Mouse (Mus musculus): ENCODE data around the gene Gk2. TPM values are rescaled to one million over a fixed set of nuclear protein-coding genes. Genes with fewer than 3 reads are reported as not detected.

Gene Gk2
- polyA plus RNA-seq, 1 experiment from 2014 or later, result not detected

DNA sequence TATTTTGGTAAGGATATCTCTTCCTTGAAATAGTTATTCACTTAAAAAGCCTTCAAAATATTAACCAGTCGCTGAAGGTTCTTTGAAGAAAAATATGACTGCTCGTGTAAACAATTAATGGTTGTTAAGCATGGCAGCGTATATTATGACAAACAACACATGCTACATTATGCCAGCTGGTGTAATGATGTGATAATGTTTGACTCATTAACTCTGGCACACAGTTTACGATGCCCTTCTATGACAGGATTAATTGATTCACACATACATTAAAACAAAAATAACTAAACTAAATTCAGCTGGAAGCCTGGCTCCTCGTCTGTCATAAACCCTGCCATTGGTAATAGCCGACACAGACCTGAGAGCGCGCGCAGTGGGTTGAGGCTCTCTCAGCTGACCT is 26.8 kb downstream of the Gk2 start:
- no peaks in the 10 kb centered on the region for H3K36me3 ChIP-seq
- no peak for ATAC-seq (ENCODE audit: low FRiP score)
- no peak overlapping the region for H3K9ac ChIP-seq
- no peak overlapping the region for H3K27ac ChIP-seq
- H3K4me2 ChIP-seq, result no peak overlapping the region
- no peaks in the 10 kb centered on the region for H3K9me3 ChIP-seq
- no peaks in the 10 kb centered on the region for H3K27me3 ChIP-seq
- WGBS, result 59% methylated on average over 9 of the region's 9 CpGs
- H3K4me1 ChIP-seq (replicated peaks), result no peaks in the 10 kb centered on the region
- no peak overlapping the region for H3K4me3 ChIP-seq

DNA sequence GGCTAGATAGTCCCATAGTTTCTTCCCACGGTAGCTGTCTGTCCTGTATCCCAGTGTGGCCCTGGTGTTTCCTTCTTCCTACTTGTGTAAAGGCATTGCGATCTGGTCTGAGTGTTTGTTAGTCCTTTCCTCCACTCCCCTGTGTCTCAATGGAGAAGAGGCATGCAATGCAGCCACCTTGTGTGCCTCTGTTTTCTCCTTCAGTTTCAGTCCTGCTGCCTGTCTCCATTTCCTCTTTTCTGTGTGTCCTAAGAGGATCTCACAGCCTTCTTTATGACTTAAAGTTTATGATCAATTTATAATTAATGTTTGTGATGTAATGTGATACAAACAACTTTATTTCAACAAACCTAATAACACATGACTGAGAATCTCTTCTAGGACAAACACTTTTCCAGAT is 35.2 kb downstream of the Gk2 start:
- Histone ChIP-seq H3K9ac (no peak overlapping the region), H3K4me1 (replicated peaks) (no peaks in the 10 kb centered on the region), H3K9me3 (no peaks in the 10 kb centered on the region), H3K4me2 (no peak overlapping the region), H3K36me3 (no peaks in the 10 kb centered on the region), H3K4me3 (no peak overlapping the region), H3K27me3 (no peaks in the 10 kb centered on the region), H3K27ac (no peak overlapping the region)
- no peak for ATAC-seq (ENCODE audit: low FRiP score)
- WGBS, result 89% methylated on average over 2 of the region's 2 CpGs

DNA sequence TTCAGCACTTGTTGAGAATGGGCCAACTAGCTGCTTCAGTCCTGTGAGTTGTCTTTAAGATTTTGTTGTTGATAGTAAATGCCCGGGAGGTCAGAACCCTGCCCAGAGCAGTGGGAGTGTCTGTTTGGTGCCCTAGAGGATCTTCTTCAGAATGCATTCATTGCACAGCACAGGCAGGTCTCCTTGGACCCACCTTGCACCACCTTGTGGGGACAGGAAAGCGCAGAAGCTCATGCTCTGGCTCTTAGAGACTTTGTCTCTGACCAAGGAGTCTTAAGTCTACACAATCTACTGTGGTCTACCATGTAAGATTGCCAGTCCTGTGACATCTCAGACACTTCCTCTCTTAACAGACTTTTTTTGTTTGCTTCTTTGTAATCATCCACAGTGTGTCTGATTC is 39.6 kb downstream of the Gk2 start:
- H3K9me3 ChIP-seq, result no peaks in the 10 kb centered on the region
- no peak overlapping the region for H3K27ac ChIP-seq
- H3K4me2 ChIP-seq, result no peak overlapping the region
- no peaks in the 10 kb centered on the region for H3K27me3 ChIP-seq
- no peak overlapping the region for H3K9ac ChIP-seq
- H3K4me3 ChIP-seq, result no peak overlapping the region
- H3K36me3 ChIP-seq, result no peaks in the 10 kb centered on the region
- WGBS, result 80% methylated on average over 2 of the region's 2 CpGs
- ATAC-seq (ENCODE audit: low FRiP score), result no peak
- H3K4me1 ChIP-seq (replicated peaks), result peaks cover 5% of the 10 kb centered on the region; the same call in 1 of the 2 replicates

DNA sequence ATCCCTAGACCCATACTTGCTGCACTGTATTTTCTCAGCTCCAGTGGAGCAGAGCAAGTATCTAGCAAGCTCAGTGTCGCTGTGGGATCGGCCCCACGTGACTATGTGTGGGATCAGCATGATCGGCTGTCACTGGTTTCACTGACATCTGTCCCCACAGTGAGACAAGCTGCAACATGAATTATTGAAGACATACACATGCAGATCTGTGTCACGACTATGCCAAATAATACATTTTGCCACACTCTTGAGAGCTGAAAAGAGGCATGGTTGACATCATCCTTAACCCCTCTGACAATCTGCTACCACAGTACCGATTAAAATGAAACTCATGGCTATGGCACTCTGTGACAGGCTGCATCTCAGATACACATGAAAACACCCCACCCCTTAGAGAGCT is 41.0 kb downstream of the Gk2 start:
- H3K27me3 ChIP-seq, result no peaks in the 10 kb centered on the region
- no peak overlapping the region for H3K9ac ChIP-seq
- H3K4me2 ChIP-seq, result no peak overlapping the region
- H3K4me1 ChIP-seq (replicated peaks), result peaks cover 5% of the 10 kb centered on the region; the same call in 1 of the 2 replicates
- no peaks in the 10 kb centered on the region for H3K36me3 ChIP-seq
- peak; percentile 78 for ATAC-seq (ENCODE audit: low FRiP score)
- WGBS, result 53% methylated on average over 6 of the region's 6 CpGs
- H3K27ac ChIP-seq, result no peak overlapping the region
- no peaks in the 10 kb centered on the region for H3K9me3 ChIP-seq
- no peak overlapping the region for H3K4me3 ChIP-seq

DNA sequence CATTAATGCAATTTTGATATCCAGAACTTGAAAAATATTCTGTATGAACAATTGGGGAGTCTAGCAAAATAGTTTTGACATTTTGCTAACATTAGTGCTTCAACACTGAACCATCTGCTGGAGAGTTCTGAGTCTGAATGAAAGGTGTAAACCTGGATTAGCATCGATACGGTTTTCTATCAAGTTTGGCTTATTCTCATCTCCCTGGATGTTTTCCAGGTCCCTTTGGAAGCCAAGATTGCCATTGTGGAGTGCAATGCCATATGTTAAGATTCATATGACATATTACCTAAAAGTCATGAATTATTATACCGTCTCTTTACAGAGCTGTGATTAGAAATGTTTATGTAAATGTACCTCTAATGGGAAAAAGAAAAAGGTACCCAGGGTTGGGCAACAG is 43.1 kb downstream of the Gk2 start:
- no peaks in the 10 kb centered on the region for H3K27me3 ChIP-seq
- no peak overlapping the region for H3K4me2 ChIP-seq
- no peak overlapping the region for H3K9ac ChIP-seq
- no peak overlapping the region for H3K27ac ChIP-seq
- no peaks in the 10 kb centered on the region for H3K9me3 ChIP-seq
- no peak overlapping the region for H3K4me3 ChIP-seq
- H3K36me3 ChIP-seq, result no peaks in the 10 kb centered on the region
- H3K4me1 ChIP-seq (replicated peaks), result peaks cover 17% of the 10 kb centered on the region
- no peak for ATAC-seq (ENCODE audit: low FRiP score)
- WGBS, result 77% methylated on average over 3 of the region's 3 CpGs

DNA sequence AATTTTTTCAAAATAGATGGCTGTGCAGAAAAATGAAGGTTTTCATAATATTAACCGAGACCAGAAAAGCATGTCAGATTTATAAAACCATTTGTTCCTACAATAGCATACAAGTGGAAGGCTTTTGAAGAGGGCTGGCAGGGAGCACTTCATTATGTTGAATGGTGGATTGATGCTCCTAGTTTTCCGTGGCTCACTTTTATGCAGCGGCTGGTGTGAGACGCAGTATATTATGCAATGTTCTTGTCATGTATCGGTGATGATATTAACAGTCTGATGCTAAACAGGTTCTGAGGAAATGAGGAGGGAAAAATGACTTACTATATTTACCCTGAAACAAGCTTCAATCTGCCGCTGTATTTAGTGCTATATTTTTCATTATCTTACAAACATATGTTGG is 46.6 kb downstream of the Gk2 start:
- H3K4me1 ChIP-seq (replicated peaks), result peaks cover 12% of the 10 kb centered on the region
- H3K36me3 ChIP-seq, result no peaks in the 10 kb centered on the region
- peak overlapping the region; percentile 10; the same call in 1 of the 2 replicates for H3K27ac ChIP-seq
- no peaks in the 10 kb centered on the region for H3K9me3 ChIP-seq
- ATAC-seq (ENCODE audit: low FRiP score), result no peak
- 38% methylated on average over 6 of the region's 6 CpGs for WGBS
- H3K4me3 ChIP-seq, result no peak overlapping the region
- H3K4me2 ChIP-seq, result no peak overlapping the region
- H3K27me3 ChIP-seq, result no peaks in the 10 kb centered on the region
- H3K9ac ChIP-seq, result no peak overlapping the region

DNA sequence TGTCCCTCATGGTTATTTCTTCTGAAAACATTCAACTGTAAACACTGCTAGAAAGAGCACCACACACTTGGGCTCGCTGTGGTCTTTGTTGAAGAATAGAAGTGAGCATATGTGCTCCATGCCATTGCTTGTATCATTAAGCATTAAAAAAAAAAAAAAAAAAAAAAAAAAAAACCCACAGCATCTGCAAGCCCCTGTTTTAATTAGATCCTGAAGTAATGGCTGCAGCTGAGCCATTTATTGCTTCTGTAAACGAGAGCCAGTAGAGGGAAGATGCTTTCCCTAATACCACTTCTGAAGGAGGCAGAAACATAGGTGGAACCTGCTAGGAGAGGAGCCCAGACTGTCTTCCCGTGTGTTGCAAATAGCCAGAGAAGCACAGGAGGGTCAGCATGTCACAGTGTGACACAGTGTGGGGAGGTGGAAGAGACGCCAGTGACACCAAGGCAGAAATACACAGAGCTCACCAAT is 47.6 kb downstream of the Gk2 start:
- no peak overlapping the region for H3K9ac ChIP-seq
- H3K27me3 ChIP-seq, result no peaks in the 10 kb centered on the region
- H3K4me1 ChIP-seq (replicated peaks), result peaks cover 12% of the 10 kb centered on the region
- WGBS, result 35% methylated on average over 4 of the region's 4 CpGs
- H3K36me3 ChIP-seq, result no peaks in the 10 kb centered on the region
- H3K4me3 ChIP-seq, result no peak overlapping the region
- H3K9me3 ChIP-seq, result no peaks in the 10 kb centered on the region
- peak; percentile 76 for ATAC-seq (ENCODE audit: low FRiP score)
- H3K27ac ChIP-seq, result peak overlapping the region; percentile 76
- H3K4me2 ChIP-seq, result no peak overlapping the region

Other genes starting within 250 kb of the Gk2 start
- gene Naa11, start 64.6 kb downstream of the Gk2 start, polyA plus RNA-seq (2015; fragmentation: Nextera tagmentation; extraction: Ambion mirVana), result not detected in 2 replicates